Mouse (Mus musculus) left cerebral cortex, adult 11 months (tissue): ENCODE results near the gene Nr2f2.

Experiments used
- DNase-seq: peaks from one replicate; pipeline ENCODE4 v3.0.0; 2022; ENCODE audit warnings: low spot score

Nr2f2 gene

GRCm38 (mm10) chr7:70350781-70351551 lies 15.6 kb downstream of the Nr2f2 start:
- DNase-seq: no peak

- no peak for DNase-seq
These were observed 16.4 kb downstream of the Nr2f2 start for GRCm38 (mm10) chr7:70349981-70350670.

- no peak for DNase-seq
These were observed 17.4 kb downstream of the Nr2f2 start for GRCm38 (mm10) chr7:70348977-70349615.

GRCm38 (mm10) chr7:70348064-70348976 lies 18.2 kb downstream of the Nr2f2 start:
- DNase-seq: no peak

- DNase-seq: no peak
These were observed 18.9 kb downstream of the Nr2f2 start for GRCm38 (mm10) chr7:70347618-70347958.

GRCm38 (mm10) chr7:70346951-70347617 lies 19.5 kb downstream of the Nr2f2 start:
- DNase-seq: no peak

GRCm38 (mm10) chr7:70346010-70346536 lies 20.5 kb downstream of the Nr2f2 start:
- DNase-seq: peak; percentile 11

- no peak for DNase-seq
These were observed 23.1 kb downstream of the Nr2f2 start for GRCm38 (mm10) chr7:70343426-70343825.

- DNase-seq: no peak
These were observed 23.8 kb downstream of the Nr2f2 start for GRCm38 (mm10) chr7:70342771-70343170.

- no peak for DNase-seq
These were observed 24.5 kb downstream of the Nr2f2 start for GRCm38 (mm10) chr7:70342076-70342475.

GRCm38 (mm10) chr7:70339998-70340630 lies 26.4 kb downstream of the Nr2f2 start:
- no peak for DNase-seq

GRCm38 (mm10) chr7:70338265-70338640 lies 28.3 kb downstream of the Nr2f2 start:
- DNase-seq: no peak

GRCm38 (mm10) chr7:70337581-70338264 lies 28.8 kb downstream of the Nr2f2 start:
- no peak for DNase-seq

- DNase-seq: no peak
These were observed 29.8 kb downstream of the Nr2f2 start for GRCm38 (mm10) chr7:70336571-70337240.

GRCm38 (mm10) chr7:70336126-70336525 lies 30.4 kb downstream of the Nr2f2 start:
- DNase-seq: no peak

GRCm38 (mm10) chr7:70335411-70335810 lies 31.1 kb downstream of the Nr2f2 start:
- no peak for DNase-seq

GRCm38 (mm10) chr7:70334836-70335235 lies 31.7 kb downstream of the Nr2f2 start:
- DNase-seq: peak; percentile 52

- no peak for DNase-seq
These were observed 32.7 kb downstream of the Nr2f2 start for GRCm38 (mm10) chr7:70333851-70334250.

- no peak for DNase-seq
These were observed 33.4 kb downstream of the Nr2f2 start for GRCm38 (mm10) chr7:70332926-70333664.
